Mouse (Mus musculus) adrenal gland, postnatal 36 days (tissue): ENCODE measurements around the gene Mpst. TPM values are rescaled to one million over a fixed set of nuclear protein-coding genes. Genes with fewer than 3 reads are reported as not detected.
A peak's percentile ranks its signal among the peaks of the same experiment; 100 is the strongest.

ENCODE experiments used
- DNase-seq, 2 experiments: peaks; one replicate each; pipeline ENCODE4 v3.0.0; 2021; ENCODE audit warnings: mixed read lengths in 1 of 2
- total RNA-seq, 2 experiments: library from RNA; stranded (reverse); gene quantifications; 2 replicates each; pipeline ENCODE4 v1.2.3; 2021

Mpst gene
- total RNA-seq, 2 experiments from 2014 or later = 38.8 to 57.7 TPM

DNA sequence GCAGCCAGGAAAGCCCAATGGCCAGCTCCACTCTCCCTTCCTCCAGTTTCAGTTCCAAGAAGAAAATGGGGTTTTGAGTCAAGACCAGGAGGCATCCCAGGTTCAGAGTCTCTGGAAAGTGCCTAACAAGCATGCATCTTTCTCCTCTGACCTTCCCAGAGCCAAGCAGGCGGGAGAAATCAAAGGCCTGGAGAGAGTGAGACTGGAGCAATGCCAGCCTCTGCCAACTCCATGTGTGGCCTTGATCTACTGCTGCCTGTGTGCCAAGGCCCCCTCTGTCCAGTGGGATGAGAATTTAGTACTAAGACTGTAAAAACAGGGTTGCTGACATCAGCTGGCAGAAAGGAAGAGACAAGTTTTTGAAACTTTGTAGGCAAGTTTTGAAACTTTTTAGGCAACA, 2.3 kb upstream of the Mpst start:
- peak; percentile 90 to 92 for DNase-seq

DNA sequence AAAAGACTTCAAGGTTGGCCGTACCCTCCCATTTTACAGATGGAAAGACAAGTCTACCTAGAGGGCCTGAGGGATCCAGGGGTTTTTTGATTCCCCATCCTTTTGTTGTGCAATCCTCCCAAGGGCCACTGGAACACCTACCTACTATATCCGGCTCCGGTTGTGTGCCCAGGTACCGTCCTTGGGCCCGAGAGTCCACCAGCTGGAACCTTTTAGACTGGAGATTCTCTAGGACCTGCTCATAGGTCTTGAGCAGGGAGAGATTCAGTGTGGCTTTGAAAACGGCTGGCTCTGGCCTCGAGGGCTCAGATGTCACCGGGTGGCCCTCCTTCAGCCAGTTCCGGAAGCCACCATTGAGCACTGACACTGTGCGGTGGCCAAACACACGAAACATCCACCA, 1.1 kb upstream of the Mpst start:
- no peak for DNase-seq

GRCm38 (mm10) chr15:78405517-78406211, 552 bp upstream of the Mpst start, which contains the start of gene Tst:
Gene Tst (minus strand): TSS chr15:78405907.
- DNase-seq = peak; percentile 97 to 98

DNA sequence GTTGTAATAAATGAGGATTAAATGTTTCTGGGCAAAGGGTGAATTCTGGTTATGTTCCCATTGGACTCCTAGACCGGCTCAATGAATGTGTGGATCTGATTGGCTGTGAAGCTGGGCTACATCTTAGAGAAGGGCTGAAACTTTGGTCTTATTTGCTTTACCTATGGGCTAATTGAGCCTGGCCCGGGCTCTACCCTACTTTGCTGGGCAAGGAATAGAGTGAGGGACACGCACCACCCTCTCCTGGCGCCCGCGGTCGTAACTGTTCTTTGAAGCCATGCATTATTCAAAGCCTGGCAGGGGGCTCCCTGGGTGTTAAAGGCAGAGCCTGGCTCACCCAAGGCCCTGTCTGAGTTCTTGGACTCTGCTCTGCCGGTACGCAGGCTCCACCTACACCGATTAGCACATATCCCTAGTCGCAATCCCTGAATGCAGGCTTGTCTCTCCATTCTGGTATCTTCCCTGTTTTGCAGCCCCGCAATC, 3.4 kb downstream of the Mpst start:
- DNase-seq = no peak

DNA sequence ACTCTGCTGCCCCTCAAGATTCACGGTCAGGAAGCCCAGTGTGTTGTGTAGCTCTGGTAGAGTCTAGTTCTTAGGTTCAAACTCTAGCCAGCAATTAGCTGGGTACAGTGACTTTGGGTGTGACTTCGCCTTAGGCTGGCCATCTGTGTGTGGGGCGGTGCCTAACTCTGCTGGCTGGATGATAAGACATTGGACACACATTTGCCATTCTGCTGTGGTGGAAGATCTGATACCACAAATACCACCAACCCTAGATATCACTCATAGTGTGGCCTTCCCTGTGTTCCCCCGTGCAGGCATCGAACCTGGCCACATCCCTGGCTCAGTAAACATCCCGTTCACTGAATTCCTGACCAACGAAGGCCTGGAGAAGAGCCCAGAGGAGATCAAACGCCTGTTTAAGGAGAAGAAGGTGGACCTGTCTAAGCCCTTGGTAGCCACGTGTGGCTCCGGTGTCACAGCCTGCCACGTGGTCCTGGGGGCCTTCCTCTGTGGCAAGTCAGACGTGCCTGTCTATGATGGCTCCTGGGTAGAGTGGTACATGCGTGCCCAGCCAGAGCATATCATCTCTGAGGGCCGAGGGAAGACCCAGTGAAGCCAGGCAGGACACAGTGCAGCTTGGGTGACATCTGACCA, 7.0 kb downstream of the Mpst start:
- no peak for DNase-seq

- DNase-seq = no peak
Observed at GRCm38 (mm10) chr15:78413719-78414117, 7.5 kb downstream of the Mpst start.

- no peak for DNase-seq
Observed at GRCm38 (mm10) chr15:78414157-78414556, 7.9 kb downstream of the Mpst start.

DNA sequence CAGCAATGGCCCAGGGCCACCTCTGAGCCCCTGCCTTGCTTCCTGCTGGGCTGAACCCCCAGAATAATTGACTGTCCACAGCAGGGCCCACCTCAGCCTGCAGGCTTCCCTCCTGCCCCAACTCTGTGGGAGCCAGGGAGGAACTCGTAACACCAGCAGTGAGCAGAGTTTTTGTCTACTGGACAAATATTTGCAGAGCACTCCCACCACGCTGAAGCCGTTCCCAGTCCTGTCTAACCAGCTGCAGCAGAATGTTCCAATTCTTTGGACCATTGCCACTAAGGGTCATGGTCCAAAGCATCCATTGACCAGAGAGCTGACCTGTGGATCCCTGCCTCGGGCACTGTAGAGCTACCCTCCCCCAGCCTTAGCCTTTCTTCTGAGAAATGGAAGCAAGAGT, 10.7 kb downstream of the Mpst start:
- DNase-seq = no peak

DNA sequence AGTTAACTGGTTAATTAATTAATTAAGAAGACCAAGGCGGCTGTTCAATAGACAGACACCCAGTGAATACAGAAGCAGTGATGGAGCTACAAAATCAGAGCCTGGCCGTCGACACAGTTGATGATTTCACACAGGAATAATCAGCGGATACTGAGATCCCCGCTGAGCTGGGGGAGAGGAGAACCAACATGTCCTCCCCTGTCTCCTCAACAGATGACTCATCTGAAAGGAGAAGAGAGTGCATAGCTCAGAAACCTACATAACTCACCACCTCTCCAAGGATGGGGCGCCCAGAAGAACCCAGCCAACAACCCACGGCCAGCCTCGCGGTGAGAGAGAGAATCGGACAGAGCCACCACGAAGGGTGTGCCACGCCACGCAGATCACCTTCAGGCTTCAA, 14.2 kb downstream of the Mpst start:
- DNase-seq = no peak

GRCm38 (mm10) chr15:78422046-78422956, 16.1 kb downstream of the Mpst start:
- DNase-seq = peak; percentile 89 to 92

DNA sequence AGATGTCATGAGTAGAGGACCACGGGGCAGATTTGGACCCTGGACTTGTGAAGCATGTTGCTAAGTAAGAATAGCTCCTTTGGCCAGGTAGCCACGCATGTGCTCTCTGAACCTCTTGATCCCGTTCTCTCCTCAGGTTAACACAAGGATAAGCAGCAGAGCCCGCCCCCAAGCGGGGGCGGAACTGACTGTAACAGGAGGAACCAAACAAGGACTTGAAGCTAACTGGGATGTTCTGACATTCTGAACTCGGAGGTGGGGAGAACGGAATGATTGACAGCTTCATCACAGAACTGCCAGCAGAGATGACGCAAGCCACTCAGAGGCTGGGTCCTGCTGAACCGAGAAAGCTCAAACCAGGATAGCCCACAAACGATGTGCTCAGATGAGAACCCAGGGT, 18.3 kb downstream of the Mpst start:
- no peak for DNase-seq

DNA sequence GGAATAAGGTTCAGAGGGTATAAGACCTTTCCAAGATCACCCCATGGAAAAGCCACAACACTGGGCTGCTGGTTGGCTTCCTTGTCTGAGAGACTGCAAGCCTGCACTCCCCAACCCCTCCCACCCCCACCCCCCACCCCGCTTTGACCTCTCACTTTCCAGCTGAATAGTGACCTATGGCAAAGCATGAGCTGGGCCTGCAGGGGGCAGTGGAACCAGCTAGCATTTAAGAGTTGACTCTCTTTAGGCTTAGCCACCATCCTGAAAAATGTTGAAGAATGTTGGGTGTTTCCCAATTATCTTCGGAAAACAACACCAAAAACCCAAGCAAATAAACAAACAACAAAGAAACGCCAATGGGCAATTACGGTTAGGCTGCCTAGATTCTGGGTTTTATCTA, 19.0 kb downstream of the Mpst start:
- DNase-seq = no peak

DNA sequence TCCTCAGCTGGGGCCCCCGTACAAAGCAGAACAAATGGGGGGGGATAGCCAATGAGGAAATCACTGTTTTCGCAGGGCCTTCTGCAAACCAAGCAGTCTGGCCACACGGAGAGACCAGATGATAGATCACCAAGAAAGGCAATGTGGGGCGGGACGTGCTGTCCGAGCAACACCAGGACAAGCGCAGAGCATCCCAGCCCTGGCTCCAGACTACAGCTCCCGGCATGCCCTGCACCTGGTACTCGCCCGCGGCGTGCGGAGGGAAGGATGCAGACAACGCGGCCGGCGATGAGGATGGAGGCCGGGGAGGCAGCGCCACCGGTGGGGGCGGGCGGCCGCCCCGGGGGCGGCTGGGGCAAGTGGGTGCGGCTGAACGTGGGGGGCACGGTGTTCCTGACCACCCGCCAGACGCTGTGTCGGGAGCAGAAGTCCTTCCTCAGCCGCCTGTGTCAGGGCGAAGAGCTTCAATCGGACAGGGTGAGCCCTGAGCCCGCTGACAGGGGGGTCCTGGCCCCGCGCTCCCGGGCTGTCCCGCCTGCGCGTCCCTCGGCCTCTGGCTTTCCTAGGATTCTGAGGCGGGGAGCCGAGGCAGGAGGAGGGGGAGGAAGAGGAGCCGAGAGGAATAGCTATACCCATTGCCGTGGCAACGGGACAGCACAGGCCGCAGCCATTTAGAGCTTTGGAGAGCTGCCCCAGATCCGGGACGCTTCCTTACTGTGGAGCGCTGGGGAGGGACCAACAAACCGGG, 22.3 kb downstream of the Mpst start, which contains the start of gene Kctd17:
Gene Kctd17, plus strand, starts transcription at position 174 of the 748 bp plus-strand sequence.
- DNase-seq = peak; percentile 89 to 91

GRCm38 (mm10) chr15:78429139-78429459, 22.9 kb downstream of the Mpst start:
- DNase-seq = no peak

GRCm38 (mm10) chr15:78429871-78430622, 23.8 kb downstream of the Mpst start:
- no peak for DNase-seq

GRCm38 (mm10) chr15:78430874-78431273, 24.7 kb downstream of the Mpst start:
- DNase-seq = no peak

- no peak for DNase-seq
Observed at GRCm38 (mm10) chr15:78431541-78432121, 25.4 kb downstream of the Mpst start.

DNA sequence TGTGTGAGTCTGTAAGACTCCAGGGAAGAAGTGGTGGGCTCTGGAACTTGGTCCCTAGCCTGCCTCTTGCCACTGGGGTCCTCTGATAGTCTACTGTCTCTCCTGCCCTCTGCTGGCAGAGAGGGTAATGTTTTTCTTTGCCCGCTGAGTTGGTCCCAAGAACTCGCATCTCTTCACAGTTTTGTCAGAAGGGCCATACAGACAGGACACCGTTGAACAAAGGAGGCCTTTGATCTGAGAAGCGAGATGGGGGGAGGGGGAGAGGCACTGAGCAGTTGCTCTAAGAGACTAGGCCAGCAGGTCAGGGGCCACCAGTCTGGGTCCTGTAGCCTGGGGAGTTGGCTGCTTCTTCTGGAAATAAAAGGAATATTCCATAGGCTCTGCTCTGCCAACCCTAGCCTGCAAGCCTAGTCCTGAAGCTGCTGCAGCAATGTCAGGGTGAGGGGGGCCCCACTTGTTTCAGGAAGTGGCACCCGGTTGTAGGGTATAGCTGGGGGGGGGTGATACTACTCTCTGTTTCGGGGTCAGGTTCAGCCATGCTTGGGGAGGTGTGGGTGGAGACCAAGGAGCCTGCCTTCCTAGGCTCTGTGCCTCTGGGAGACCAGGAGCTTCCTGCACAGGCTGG, 28.8 kb downstream of the Mpst start:
- DNase-seq = peak in 1 of 2 experiments; percentile 57

DNA sequence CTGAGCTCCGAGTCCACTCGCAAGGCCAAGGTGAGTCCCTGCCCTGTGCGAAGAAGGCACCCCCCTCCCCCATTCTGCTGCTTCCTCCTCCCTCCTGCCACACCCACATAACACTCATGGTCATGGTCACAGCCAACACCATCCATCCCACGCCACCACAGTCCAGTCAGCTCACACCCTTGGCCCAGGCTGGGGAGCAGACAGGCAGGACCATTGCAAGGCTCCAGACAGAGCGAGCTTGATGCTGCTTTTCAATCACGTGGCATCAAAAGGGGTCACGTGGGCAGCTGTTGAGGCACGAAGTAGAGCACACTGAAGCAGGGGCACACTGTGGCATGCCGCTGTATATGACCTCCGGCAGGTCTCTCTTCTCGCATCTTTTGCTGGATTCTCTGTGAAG, 29.5 kb downstream of the Mpst start:
- no peak for DNase-seq
